Mouse (Mus musculus) G1E (cell line): ENCODE measurements around the gene Spock2. TPM values are rescaled to one million over a fixed set of nuclear protein-coding genes. Genes with fewer than 3 reads are reported as not detected.

ENCODE experiments used
- ATAC-seq: 2 replicates; pipeline ENCODE4 v1.8.0; 2016; ENCODE audit warnings: mild to moderate bottlenecking; ENCODE audit not compliant: insufficient number of reproducible peaks, poor library complexity, low FRiP score, severe bottlenecking; ENCODE audit errors: extremely low read depth
- DNase-seq: peaks from one replicate; pipeline ENCODE4 v3.0.0; 2012; ENCODE audit warnings: low spot score
- H3K27me3 ChIP-seq: 2 replicates; pipeline ENCODE4 v1.6.1; 2012; ENCODE audit warnings: mild to moderate bottlenecking, low read length, inconsistent platforms; ENCODE audit not compliant: insufficient read depth
- H3K36me3 ChIP-seq: replicated peaks from 2 replicates; pipeline ENCODE3; 2012; ENCODE audit warnings: mild to moderate bottlenecking, inconsistent platforms
- H3K4me1 ChIP-seq: 2 replicates; pipeline ENCODE4 v1.6.1; 2012; ENCODE audit warnings: low read depth, low read length, inconsistent platforms, mixed read lengths; ENCODE audit not compliant: insufficient read depth
- H3K4me3 ChIP-seq: 2 replicates; pipeline ENCODE4 v1.5.1; 2012; ENCODE audit warnings: low read depth, mild to moderate bottlenecking, inconsistent platforms, low read length, moderate library complexity, mixed read lengths
- H3K9me3 ChIP-seq: replicated peaks from 2 replicates; pipeline ENCODE4 v1.6.1; 2012; ENCODE audit warnings: inconsistent platforms
- CTCF ChIP-seq: IDR thresholded peaks from 2 replicates; pipeline ENCODE4 v1.5.1; 2012; ENCODE audit warnings: low read depth, low read length, inconsistent platforms, mixed read lengths
- GATA1 ChIP-seq: IDR thresholded peaks from 2 replicates; pipeline ENCODE4 v1.6.1; 2012; ENCODE audit warnings: borderline replicate concordance, low read length, inconsistent platforms, mixed read lengths
- GATA2 ChIP-seq: IDR thresholded peaks from 2 replicates; pipeline ENCODE4 v1.6.1; 2012; ENCODE audit warnings: low read depth, low read length, inconsistent platforms, borderline replicate concordance
- POLR2AphosphoS5 ChIP-seq: IDR thresholded peaks from 2 replicates; pipeline ENCODE4 v1.6.1; 2012; ENCODE audit warnings: low read depth, low read length, inconsistent platforms; ENCODE audit not compliant: insufficient replicate concordance
- TAL1 ChIP-seq: conservative IDR thresholded peaks from 2 replicates; pipeline ENCODE4 v1.6.1; 2012; ENCODE audit warnings: low read depth, low read length, inconsistent platforms, mixed read lengths
- polyA plus RNA-seq: library from polyadenylated mRNA; stranded (reverse); fragments of >175 nt; gene quantifications from 2 replicates; pipeline ENCODE4 v1.2.3, GENCODE M21; 2012
- total RNA-seq, 2 experiments: library from RNA; stranded (forward) in 1 of 2; stranded (reverse) in 1 of 2; fragments of 200-1000 nt in 1 of 2; fragments of >200 nt in 1 of 2; fragmentation: Nextera tagmentation in 1 of 2; gene quantifications; 2 replicates each; pipeline ENCODE4 v1.2.3; 2014 to 2017

Spock2 gene
- total and polyA plus RNA-seq, 3 experiments: not detected

DNA sequence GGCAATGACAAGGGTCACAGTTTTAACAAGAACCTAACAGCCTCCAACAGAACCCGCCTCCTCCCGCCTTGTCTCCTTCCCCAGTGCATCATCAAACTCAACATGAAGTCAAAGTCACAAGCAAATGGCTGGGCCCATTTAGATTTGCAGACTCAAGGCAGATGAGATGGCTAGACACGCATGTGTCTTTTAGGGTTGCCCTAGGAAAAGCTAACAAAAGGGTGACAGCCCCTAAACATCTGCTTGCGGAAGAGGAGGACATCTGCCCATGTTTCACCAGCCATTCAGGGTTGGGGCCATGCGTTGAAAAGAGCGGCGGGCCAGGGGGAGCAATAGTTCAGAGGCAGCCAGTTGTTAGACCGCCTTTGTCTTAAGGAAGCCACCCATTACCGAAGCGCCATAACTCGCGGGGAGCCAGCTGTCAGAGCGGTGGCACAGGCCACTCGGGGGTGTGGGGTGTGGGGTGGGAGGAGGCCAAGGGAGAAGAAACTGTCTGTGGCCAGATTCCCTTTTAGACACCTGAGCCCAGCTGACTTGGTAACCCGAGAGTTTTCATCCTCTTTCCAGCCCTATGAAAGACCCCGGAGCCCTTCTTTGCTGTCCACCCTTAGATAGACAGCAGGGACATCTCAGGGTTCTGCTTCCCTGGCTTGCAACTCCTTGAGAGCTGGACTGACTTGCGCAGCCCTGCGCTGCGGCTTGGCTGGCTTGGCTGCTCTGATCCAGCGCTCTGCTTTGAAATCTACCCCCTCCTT lies 451 bp upstream of the Spock2 start:
- H3K4me3 ChIP-seq: no peak overlapping the region
- ATAC-seq: no peak
- DNase-seq: no peak
- TF ChIP-seq GATA1 (no peak), GATA2 (no peak), POLR2AphosphoS5 (no peak), CTCF (no peak), TAL1 (no peak)
- peaks cover 10% of the 10 kb centered on the region; the same call in 1 of the 2 replicates for H3K27me3 ChIP-seq
- H3K4me1 ChIP-seq: no peaks in the 10 kb centered on the region
- H3K9me3 ChIP-seq: no peaks in the 10 kb centered on the region
- H3K36me3 ChIP-seq: no peaks in the 10 kb centered on the region

DNA sequence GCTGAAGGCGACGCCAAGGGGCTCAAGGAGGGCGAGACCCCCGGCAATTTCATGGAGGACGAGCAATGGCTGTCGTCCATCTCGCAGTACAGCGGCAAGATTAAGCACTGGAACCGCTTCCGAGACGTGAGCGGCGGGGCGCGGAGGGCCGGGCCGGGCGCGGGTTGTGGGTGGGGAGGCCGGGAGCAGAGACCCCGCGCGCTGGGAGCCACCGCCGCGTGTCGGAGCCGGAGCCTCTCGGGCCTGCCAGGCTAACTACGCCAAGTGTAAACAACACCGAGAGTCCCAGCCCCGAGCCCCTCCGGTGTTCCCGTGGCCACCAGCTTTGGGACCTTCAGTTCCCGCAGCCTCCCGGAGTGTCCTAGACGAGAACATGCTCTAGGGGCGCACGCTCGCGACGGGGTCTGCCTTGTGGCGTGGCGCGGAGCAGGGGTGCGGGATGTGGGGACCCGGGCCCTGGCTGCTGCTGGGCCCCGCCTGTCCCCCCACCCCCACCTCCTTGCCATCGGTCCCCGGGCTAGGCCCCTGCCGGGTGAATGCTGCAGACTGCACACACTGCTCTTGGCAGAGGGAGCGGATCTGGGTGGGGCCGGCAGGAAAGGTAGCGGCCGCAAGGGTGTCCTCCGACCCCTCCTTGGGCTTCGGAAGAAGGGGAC lies 640 bp downstream of the Spock2 start:
- no peaks in the 10 kb centered on the region for H3K9me3 ChIP-seq
- H3K27me3 ChIP-seq: peaks cover 10% of the 10 kb centered on the region; the same call in 1 of the 2 replicates
- TF ChIP-seq CTCF (no peak), TAL1 (no peak), POLR2AphosphoS5 (no peak), GATA1 (no peak), GATA2 (no peak)
- no peaks in the 10 kb centered on the region for H3K36me3 ChIP-seq
- no peaks in the 10 kb centered on the region for H3K4me1 ChIP-seq
- no peak for ATAC-seq
- no peak for DNase-seq
- no peak overlapping the region for H3K4me3 ChIP-seq

DNA sequence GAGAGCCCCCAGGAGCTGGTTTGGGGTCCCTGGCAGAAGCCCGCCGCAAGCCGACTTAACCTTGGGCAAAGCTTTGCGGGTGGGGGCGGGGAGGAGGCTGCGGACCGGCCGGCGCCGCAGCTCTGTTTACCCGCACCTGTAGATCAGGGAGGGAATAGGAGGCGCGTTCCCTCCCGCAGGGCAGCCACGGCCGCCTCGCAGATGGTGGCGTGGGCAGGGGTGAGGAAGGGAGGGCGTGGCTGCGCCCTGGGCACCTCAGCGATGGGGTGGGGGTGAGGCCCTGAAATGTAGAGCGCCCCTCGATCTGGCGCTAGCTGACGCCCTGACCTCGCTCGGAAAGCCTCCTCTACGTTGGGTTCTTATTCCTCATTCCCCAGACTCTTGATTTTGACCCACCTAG lies 1.4 kb downstream of the Spock2 start:
- Histone ChIP-seq H3K9me3 (no peaks in the 10 kb centered on the region), H3K36me3 (no peaks in the 10 kb centered on the region), H3K27me3 (peaks cover 10% of the 10 kb centered on the region; the same call in 1 of the 2 replicates), H3K4me3 (no peak overlapping the region), H3K4me1 (no peaks in the 10 kb centered on the region)
- ATAC-seq: no peak
- no peak for DNase-seq
- TF ChIP-seq GATA1 (no peak), GATA2 (no peak), TAL1 (no peak), POLR2AphosphoS5 (no peak), CTCF (no peak)

DNA sequence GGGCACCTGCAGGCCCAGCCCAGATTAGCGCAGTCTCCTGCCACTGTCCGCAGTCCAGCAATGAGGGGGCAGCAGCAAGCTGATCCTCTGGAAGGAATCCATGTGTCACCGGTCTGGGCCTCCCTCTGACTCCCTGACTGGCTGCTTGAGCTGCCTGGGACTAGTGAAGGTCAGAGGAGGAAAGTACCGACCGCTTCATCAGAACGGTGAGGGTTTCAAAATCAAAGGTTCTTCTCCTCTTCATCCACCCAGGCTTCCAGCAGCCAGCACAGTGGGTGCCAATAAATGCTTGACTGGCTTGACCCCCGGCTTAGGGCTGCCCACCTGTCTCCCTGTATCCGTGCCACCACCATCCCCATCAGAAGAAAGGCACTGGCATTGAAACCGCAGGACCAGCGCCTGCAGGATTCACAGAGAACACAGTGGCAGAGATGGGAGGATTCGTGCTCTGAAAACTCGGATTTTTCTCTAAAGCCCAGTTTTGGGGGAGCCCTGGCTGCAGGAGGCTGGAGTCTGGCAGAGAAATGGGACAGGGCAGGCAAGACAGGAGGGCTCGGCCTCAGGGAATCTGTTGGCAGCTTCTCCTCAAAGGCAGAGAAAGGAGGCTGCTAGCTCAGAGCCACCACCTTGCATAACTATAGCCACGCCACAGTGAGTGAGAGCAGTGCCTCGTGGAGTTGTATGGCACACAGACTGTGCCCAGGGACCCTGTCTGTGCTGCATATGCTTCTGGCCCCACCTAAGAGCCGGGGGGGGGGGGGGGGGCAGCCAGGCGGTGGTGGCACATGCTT lies 2.5 kb downstream of the Spock2 start:
- no peak overlapping the region for H3K4me3 ChIP-seq
- H3K36me3 ChIP-seq: no peaks in the 10 kb centered on the region
- H3K27me3 ChIP-seq: peaks cover 10% of the 10 kb centered on the region; the same call in 1 of the 2 replicates
- H3K4me1 ChIP-seq: no peaks in the 10 kb centered on the region
- no peaks in the 10 kb centered on the region for H3K9me3 ChIP-seq
- TF ChIP-seq POLR2AphosphoS5 (no peak), CTCF (no peak), TAL1 (no peak), GATA2 (no peak), GATA1 (no peak)
- DNase-seq (no peak), ATAC-seq (no peak)

- Histone ChIP-seq H3K36me3 (no peaks in the 10 kb centered on the region), H3K27me3 (peaks cover 10% of the 10 kb centered on the region; the same call in 1 of the 2 replicates), H3K9me3 (no peaks in the 10 kb centered on the region), H3K4me1 (no peaks in the 10 kb centered on the region), H3K4me3 (no peak overlapping the region)
- DNase-seq (no peak), ATAC-seq (no peak)
- no peak for TF ChIP-seq GATA1
- no peak for TF ChIP-seq TAL1
- TF ChIP-seq POLR2AphosphoS5: no peak
- no peak for TF ChIP-seq GATA2
- TF ChIP-seq CTCF: no peak
Measured at GRCm38 (mm10) chr10:60109336-60109735, 3.3 kb downstream of the Spock2 start.

DNA sequence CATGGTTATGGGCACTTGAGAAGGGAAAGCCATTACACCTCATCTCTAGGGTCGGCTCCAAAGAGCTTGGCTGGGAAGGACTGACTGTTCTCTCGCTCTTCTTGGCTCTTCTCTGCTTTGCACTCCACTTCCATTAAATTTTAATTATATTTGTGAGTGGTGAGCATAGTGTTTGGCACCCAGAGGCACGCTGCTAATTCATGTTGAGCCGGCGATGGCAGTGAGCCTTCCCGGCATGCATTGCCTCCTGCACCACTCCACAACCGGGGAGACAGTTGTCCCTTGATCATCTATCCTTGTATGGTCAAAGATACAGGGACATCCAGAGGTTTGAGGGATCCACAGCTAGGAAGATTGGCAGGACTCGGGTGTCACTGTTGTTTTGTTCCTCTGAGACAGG lies 4.0 kb downstream of the Spock2 start:
- H3K4me1 ChIP-seq: no peaks in the 10 kb centered on the region
- H3K9me3 ChIP-seq: no peaks in the 10 kb centered on the region
- ATAC-seq: no peak
- peaks cover 10% of the 10 kb centered on the region; the same call in 1 of the 2 replicates for H3K27me3 ChIP-seq
- H3K36me3 ChIP-seq: no peaks in the 10 kb centered on the region
- no peak overlapping the region for H3K4me3 ChIP-seq
- no peak for DNase-seq
- no peak for TF ChIP-seq GATA2
- no peak for TF ChIP-seq POLR2AphosphoS5
- no peak for TF ChIP-seq GATA1
- TF ChIP-seq CTCF: no peak
- no peak for TF ChIP-seq TAL1
